Mouse (Mus musculus) C2C12 (cell line): Measurements from ENCODE around the gene Prss38.

Source experiments
- CTCF ChIP-seq: IDR thresholded peaks from one replicate; pipeline ENCODE4 v1.5.1; 2011; ENCODE audit not compliant: control insufficient read depth, insufficient read depth, insufficient read length
- MYOD1 ChIP-seq: IDR thresholded peaks from one replicate; pipeline ENCODE4 v1.6.1; 2011; ENCODE audit warnings: low read depth; ENCODE audit not compliant: control insufficient read depth, insufficient read length
- USF1 ChIP-seq: IDR thresholded peaks from one replicate; pipeline ENCODE4 v1.6.1; 2011; ENCODE audit warnings: low read depth, mild to moderate bottlenecking, control low read depth, moderate library complexity

DNA sequence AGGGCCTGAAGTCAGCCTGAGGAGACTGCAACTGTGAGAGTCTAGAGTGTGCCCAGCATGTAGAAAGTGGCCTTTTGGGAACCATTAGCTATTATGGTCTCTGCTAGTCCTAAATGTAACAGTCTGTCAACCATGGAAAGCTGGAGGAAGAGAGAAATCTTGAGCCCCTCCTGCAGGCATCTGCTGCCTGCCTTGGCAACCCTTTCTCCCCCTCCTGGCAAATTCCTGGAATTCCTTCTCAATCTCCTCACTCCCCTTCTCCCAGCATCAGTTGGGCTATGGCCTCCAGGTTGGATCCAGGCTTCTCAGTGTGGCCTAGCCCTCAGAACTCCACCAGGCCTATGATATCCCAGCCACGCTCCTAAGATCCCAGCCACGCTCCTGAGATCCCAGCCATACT lies 25.1 kb downstream of the Prss38 start:
- TF ChIP-seq USF1 (no peak), CTCF (no peak), MYOD1 (no peak)
